Mouse (Mus musculus): Measurements from ENCODE around the gene Nepn.

The Nepn gene

DNA sequence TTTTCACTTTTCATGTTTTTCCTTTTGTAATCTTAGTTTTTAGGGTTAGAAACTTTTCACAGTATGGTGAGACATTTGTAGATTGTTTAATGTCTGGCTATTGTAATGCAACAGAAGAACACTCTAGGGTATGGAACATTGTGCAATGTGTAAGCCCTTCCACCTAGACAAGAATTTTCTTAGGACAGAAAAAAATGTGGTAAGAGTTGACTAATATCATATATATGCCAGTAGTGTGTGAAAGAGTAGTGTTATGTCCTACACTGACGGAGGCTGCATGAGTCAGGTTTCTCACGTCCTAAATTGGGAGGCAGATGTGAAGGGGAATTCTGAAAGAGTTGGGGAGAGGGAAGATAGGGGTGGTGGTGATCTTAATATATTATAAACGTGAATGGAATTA is 10.9 kb downstream of the Nepn start:
- no peak for DNase-seq (ENCODE audit: low read depth, low spot score)

DNA sequence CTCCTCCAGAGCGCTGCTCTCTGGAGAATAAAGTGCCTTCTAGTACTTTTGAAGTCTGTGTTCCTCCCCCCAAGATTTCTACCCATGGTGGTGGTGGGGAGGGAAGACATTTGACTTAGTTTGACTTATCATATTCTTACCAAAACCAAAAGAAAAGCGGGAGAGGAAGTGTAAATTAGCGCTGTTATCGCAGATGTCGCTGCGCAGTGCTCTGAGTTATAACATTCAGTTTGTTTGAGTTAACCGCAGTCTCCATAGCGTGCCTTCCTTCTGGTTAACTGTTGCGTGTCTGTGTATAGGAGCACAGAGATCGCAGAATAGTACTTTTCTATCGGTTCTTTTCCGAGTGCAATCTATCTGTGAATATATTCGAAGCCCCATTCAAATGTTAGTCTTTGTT is 16.4 kb downstream of the Nepn start:
- no peak for DNase-seq (ENCODE audit: low read depth, low spot score)

DNA sequence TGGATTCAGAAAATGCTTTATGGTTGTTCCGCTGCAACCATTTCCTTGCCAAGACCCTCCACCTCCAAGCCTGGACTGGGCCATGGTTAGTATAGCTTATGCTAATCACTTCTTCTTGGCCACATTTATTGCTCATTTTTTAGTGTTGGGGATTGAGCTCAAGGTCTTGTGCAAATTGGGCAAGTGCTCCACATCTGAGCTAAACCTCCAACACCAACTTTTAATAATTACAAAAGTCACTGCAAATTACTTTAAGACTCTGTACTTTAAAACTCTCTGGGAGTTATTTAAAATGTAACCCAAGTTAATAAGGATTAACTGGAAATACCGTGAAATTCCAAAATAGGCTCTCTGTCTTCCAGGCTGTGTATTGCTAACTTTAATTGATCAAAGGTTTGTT is 18.8 kb downstream of the Nepn start:
- no peak for DNase-seq (ENCODE audit: low read depth, low spot score)

DNA sequence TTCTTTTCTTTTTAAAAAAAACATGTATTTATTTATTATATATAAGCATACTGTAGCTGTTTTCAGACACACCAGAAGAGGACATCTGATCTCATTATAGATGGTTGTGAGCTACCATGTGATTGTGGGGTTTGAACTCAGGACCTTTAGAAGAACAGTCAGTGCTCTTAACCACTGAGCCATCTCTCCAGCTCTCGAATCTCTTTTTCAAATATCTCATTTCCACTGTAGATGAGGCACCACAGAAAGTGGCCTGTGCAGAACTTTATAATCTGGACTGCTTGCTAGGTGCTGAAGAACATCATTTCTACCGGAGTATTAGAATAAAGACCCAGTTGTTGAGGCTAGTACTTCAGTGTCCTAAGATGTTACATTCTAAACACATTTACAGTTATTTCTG is 26.2 kb downstream of the Nepn start:
- no peak for DNase-seq (ENCODE audit: low read depth, low spot score)

DNA sequence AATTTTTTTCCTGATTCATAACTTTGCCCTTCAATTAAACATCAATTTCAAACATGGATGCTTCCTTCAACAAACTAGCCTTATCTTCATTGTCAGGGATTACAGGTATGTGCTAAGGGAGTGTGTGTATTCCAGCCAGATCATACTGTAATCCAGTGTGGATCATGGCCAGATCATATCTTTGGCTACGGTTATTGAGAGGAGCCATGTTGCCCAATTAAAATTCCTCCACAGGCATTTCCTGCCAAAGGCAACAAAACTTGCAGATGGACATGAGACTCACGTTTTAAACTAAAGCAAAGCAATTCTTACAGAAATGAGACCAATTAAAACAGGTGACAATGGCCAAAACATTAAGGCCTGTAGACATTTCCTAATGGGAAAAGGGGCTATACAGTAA is 27.7 kb downstream of the Nepn start:
- DNase-seq (ENCODE audit: low read depth, low spot score) = no peak

DNA sequence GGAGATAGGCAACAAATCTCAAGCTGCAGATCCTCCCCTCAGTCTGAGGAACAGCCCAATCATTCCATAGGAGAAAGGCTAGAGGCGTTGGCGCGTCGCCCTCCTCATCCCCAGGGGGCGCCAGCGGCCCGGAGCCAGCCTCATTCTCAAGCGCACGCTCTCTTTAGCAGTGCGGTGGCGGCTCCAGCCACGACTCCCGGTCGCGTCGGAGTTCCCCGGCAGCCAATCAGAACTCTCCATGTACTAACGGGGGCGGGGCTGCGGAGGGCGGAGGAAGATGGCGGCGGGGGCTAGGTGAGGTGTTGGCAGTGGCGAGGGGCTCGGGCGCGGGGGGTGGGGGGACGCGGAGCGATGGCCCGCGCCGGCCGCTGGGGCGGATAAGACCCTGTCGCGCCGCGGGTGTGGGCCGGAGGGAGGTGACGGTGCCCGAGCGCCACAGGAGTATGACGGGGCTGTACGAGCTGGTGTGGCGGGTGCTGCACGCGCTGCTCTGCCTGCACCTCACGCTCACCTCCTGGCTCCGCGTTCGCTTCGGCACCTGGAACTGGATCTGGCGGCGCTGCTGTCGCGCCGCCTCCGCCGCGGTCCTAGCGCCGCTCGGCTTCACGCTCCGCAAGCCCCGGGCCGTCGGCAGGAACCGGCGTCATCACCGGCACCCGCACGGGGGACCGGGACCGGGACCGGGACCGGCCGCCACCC is 28.7 kb downstream of the Nepn start, which contains the start of gene Nus1:
Gene Nus1, plus strand, starts transcription at position 249 of the 699 bp plus-strand sequence.
- DNase-seq (ENCODE audit: low read depth, low spot score) = peak; percentile 97

DNA sequence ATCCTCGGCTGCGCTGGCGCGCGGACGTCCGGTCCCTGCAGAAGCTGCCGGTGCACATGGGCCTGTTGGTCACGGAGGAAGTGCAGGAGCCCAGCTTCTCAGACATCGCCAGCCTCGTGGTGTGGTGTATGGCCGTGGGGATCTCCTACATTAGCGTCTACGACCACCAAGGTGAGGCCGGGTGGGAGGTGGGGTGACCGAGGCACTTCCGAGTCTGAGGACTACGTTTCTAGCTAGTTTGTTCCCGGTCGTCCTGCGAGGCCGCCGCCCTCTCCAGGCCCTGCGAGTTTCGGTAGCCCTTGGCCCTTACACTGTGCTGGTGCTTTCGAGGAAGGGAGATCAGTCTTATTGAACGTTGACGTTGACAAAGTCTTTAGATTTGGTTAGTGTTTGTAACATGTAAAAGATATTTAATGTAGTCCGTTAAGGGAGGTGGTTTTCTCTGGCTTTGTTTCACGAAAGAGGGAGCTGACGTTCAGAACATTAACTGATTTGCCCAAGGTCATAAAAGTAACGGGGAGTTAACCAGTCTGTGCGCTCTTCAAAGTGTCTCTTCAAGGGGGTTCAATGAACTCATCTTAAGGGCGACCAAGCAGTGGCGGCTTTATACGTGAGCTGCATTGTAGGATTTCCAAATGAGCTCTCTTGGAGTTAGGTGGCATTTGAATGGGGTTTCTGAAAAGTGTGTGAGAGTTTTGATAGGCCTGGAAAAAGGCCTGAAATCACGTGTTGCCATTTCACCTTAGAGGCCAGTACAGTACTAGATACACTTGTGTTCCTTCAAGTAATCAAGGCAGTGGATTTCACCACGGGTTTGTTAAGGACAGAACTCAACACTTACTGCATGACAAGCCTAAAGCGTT is 29.5 kb downstream of the Nepn start:
- no peak for DNase-seq (ENCODE audit: low read depth, low spot score)

DNA sequence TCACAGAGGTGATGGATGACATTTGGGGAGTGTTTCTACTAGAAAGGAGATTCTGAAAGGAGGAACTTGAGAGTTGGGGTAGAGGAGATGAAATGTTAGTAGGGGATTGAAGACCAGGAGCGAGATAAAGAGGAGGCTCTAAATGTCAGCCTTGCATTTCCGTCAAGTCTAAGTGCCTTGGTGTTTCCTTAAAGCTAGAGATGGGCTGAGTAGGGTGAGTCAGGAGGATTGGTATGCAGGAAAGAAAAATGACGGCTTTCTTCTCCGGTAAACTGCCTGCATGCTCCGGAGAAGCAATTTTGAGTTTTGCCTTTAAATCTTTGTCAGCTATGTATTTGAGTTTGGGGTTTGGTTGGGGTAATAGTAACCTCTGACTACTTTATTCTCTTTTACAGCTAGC is 30.2 kb downstream of the Nepn start:
- no peak for DNase-seq (ENCODE audit: low read depth, low spot score)

DNA sequence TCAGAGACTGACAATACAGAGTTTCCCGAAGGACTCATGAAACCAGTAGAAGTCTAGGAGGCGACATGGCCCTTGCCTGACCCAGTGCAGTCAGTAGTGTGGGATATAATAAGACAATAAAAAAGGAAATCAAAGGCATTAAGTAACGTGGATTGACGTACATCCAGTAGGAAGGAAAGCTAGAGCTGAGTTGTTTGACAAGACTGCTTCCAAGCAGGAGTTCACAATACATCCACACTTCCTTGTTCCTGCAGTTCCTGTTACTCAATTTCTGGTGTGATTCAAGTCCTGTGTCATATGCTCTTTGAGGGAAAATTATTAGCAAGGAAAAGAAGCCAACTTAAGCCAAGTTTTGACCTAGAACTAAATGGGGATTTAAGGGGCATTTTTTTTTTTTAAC is 30.6 kb downstream of the Nepn start:
- no peak for DNase-seq (ENCODE audit: low read depth, low spot score)

DNA sequence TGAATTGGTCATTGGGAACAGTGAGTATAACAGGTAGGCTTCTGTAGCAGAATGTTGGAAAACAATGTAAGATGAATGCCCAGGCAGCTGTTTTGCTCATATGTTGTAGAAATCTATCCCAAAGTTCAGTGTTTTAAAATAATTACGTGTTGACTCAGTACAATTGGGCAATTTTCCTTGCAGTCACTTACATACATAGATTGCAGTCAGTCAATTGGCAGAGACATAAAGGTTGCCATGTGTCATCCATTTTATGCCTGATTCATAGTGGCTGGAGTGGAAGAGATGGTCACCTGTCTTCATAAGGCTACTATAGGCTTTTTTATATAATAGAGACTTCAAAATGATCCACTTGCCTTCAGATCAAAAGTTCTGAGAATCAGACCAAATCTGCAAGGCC is 31.8 kb downstream of the Nepn start:
- no peak for DNase-seq (ENCODE audit: low read depth, low spot score)

DNA sequence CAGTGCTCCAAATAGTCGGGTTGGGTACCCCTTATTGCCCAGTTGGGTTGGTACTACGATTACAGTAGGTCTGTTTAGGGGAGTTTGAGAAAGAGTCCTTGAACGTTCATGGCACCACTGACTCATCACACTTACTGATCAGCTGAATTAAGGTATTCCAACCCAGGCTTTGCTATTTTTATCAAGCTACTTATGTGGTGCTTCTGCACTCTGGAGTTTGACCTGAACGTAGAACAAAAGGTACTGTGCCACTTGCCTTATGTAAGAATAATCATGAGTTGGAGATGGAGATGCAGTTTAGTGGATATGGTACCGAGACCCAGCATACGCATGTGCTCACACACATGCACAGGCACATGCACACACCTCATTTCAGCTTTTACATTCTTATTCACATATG is 32.9 kb downstream of the Nepn start:
- no peak for DNase-seq (ENCODE audit: low read depth, low spot score)

DNA sequence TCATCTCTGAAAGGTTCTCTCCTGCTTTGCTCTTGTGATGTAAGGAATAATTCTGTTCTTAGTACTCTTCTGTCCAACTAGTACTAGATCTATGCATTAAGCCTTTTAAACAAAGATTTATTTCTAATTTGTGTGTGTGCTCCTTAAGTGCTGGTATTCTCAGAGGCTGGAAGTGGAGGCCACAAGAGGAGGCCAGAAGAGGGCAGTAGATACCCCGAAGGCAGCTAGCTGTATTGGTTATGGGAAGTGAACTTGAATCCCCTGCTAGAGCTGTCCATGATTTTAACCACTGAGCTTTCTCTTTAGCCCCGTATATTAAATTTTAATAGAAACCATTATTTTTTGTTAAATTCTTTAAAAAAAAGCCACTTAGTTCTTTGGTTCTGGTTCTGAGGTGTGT is 34.3 kb downstream of the Nepn start:
- DNase-seq (ENCODE audit: low read depth, low spot score) = no peak

DNA sequence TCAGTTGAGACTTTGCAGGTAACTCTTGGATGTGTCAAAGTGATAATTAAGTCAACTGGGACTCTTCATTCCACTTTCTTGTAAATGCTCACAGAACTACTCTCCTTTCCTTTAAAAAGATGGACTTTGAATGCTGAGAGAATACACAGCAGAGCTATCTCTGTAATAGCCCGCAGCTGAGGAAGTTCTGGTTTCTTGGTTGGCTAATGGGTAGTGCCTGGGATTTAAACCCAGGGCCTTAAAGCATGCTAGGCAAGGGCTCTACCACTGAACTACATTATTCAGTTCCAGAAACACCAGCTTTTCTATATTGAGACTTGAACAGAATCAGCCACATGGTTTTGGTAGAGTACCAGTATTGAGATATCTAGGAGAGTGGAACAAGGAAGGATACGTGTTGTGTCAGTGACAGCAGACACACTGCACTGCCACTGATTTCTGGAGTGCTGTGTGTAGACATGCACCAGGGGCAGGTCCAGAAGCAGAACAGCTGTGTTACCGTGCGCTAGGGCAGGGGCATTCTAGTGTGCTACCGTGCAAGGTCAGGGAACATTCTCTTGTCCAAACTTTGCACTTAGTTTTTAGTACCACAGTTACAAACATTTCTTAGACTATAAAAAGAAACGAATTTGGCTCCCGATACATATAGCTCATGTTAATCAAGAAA is 37.7 kb downstream of the Nepn start:
- no peak for DNase-seq (ENCODE audit: low read depth, low spot score)

DNA sequence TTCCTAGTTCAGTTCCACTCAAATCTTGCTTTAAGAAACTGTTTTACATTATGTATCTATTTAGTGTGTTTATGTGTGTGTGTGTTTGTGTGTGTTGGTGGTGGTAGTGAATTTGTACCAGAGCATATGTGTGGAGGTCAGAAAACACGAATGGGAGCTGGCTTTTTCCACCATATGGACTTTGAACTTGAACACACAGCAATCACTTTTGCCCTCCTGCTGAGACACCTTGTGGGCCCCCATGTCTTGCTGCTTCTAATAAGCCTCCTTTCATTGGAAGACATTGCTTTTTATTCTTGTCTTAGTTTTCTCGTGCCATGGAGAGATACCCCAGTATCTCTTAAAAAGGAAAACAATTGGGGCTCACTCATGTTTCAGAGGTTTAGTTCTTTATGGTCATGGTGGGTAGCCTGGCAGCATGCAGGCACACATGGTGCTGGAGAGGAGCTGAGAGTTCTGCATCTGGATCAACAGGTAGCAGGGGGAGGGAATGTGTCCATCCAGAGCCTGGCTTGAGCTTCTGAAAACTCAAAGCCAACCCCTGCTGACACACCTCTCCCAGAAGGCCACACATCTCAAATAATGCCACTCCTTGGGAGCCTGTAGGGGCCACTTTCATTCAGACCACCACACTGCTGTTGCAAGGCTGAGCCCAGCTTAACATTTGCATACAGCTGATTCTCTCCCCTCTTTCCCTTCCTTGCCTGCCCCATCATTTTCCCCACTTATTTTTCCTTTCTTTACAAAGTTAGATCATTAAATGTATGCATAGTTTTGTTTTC is 39.1 kb downstream of the Nepn start:
- DNase-seq (ENCODE audit: low read depth, low spot score) = no peak

DNA sequence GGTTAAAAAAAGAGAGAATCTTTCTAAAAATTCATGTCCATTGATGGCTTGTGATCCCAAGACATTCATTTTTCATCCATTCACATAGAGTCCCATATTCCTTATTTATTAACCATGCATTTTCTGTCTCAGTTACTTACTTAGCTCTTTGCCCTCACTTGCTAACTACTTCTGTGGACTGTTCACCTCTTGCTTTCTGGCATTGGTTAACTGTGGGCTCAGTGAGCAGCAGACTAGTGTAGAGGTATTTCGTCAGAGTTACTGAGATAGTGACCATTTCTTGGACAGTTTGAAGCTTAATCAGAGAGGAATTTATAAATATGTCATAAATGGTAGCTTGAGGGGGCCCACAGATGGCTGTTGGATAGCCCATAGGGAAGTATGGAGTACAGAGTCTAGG is 42.2 kb downstream of the Nepn start:
- no peak for DNase-seq (ENCODE audit: low read depth, low spot score)

DNA sequence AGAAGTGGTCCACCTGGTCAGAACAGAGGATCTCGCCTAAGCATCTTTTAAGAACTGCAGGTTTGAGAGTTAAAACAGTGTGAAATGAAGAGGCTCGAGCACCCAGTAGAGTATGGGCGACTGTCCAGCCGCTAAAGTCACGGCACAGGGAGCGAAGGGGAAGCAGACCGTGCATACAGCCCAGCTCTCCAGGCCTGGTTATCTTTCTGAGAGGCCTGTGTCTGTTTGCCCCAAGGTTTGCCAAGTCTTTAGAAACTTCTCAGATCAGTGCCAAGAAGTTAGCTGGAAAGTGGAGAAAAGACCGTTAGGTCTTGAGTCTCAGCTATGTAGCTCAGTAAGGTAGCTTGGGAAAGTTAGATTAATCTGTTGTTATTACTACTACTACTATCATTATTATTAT is 46.1 kb downstream of the Nepn start:
- no peak for DNase-seq (ENCODE audit: low read depth, low spot score)

All from brain, embryonic 18.5 days (tissue).